Mouse (Mus musculus) heart, postnatal 0 days (tissue): ENCODE measurements around the gene 1700029J07Rik.

Experiments used
- CTCF ChIP-seq: IDR thresholded peaks from 2 replicates; pipeline ENCODE4 v1.5.1; 2016; ENCODE audit warnings: antibody characterized with exemption, control low read depth, low read depth
- EP300 ChIP-seq: IDR thresholded peaks from 2 replicates; pipeline ENCODE4 v1.6.1; 2016; ENCODE audit warnings: antibody characterized with exemption, low read depth

GRCm38 (mm10) chr8:46024392-46024791, 49.3 kb upstream of the 1700029J07Rik start:
- TF ChIP-seq CTCF (no peak), EP300 (no peak)
